Mouse (Mus musculus): ENCODE measurements around the gene Rimkla.

GRCm38 (mm10) chr4:119490806-119491205 lies 1.6 kb downstream of the Rimkla start:
- TF ChIP-seq POLR2A (IDR thresholded peaks at IDR 0.05; ENCODE audit: low read depth, low read length) (no peak), CTCF (conservative IDR thresholded peaks at IDR 0.05; ENCODE audit: insufficient read depth, insufficient read length, low read depth, low read length) (peak; percentile 29; the same call in 1 of the 2 replicates)
